Mouse (Mus musculus): ENCODE data around the gene Tuba1c. TPM values are rescaled to one million over a fixed set of nuclear protein-coding genes. Genes with fewer than 3 reads are reported as not detected.

The Tuba1c gene
- polyA plus RNA-seq, 1 experiment from 2014 or later, result 12.4 TPM

GRCm38 (mm10) chr15:99021255-99021654 is 8.4 kb upstream of the Tuba1c start:
- 95% methylated on average over 7 of the region's 7 CpGs for WGBS
- Histone ChIP-seq H3K27ac (replicated peaks) (no peak overlapping the region), H3K4me2 (no peak overlapping the region), H3K9me3 (replicated peaks) (no peaks in the 10 kb centered on the region), H3K4me1 (peaks cover 21% of the 10 kb centered on the region), H3K27me3 (replicated peaks) (no peaks in the 10 kb centered on the region), H3K4me3 (replicated peaks) (no peak overlapping the region), H3K36me3 (no peaks in the 10 kb centered on the region), H3K9ac (replicated peaks) (no peak overlapping the region)
- no peak for ATAC-seq (ENCODE audit: low FRiP score)

- 23% methylated on average over 7 of the region's 8 CpGs for WGBS
- no peak overlapping the region for H3K27ac ChIP-seq (replicated peaks)
- H3K9me3 ChIP-seq (replicated peaks), result no peaks in the 10 kb centered on the region
- H3K9ac ChIP-seq (replicated peaks), result no peak overlapping the region
- no peak overlapping the region for H3K4me2 ChIP-seq
- ATAC-seq (ENCODE audit: low FRiP score), result no peak
- H3K4me3 ChIP-seq (replicated peaks), result no peak overlapping the region
- peaks cover 8% of the 10 kb centered on the region for H3K4me1 ChIP-seq
- peaks cover 7% of the 10 kb centered on the region for H3K27me3 ChIP-seq (replicated peaks)
- H3K36me3 ChIP-seq, result no peaks in the 10 kb centered on the region
Measured at GRCm38 (mm10) chr15:99024668-99025314, 4.9 kb upstream of the Tuba1c start.

- Histone ChIP-seq H3K4me3 (replicated peaks) (no peak overlapping the region), H3K36me3 (no peaks in the 10 kb centered on the region), H3K4me1 (peaks cover 15% of the 10 kb centered on the region), H3K27ac (replicated peaks) (no peak overlapping the region), H3K27me3 (replicated peaks) (peaks cover 13% of the 10 kb centered on the region), H3K9me3 (replicated peaks) (no peaks in the 10 kb centered on the region), H3K9ac (replicated peaks) (no peak overlapping the region), H3K4me2 (no peak overlapping the region)
- ATAC-seq (ENCODE audit: low FRiP score), result no peak
- WGBS, result 76% methylated on average over 13 of the region's 13 CpGs
Measured at GRCm38 (mm10) chr15:99025414-99025813, 4.3 kb upstream of the Tuba1c start.

- Histone ChIP-seq H3K9me3 (replicated peaks) (no peaks in the 10 kb centered on the region), H3K9ac (replicated peaks) (no peak overlapping the region), H3K4me1 (peaks cover 18% of the 10 kb centered on the region), H3K36me3 (no peaks in the 10 kb centered on the region), H3K27me3 (replicated peaks) (peaks cover 18% of the 10 kb centered on the region), H3K27ac (replicated peaks) (no peak overlapping the region), H3K4me2 (no peak overlapping the region), H3K4me3 (replicated peaks) (no peak overlapping the region)
- WGBS, result 54% methylated on average over 4 of the region's 4 CpGs
- no peak for ATAC-seq (ENCODE audit: low FRiP score)
Measured at GRCm38 (mm10) chr15:99026259-99026658, 3.4 kb upstream of the Tuba1c start.

- peaks cover 20% of the 10 kb centered on the region for H3K27me3 ChIP-seq (replicated peaks)
- ATAC-seq (ENCODE audit: low FRiP score), result no peak
- no peak overlapping the region for H3K9ac ChIP-seq (replicated peaks)
- no peak overlapping the region for H3K4me2 ChIP-seq
- WGBS, result 59% methylated on average over 5 of the region's 5 CpGs
- H3K36me3 ChIP-seq, result no peaks in the 10 kb centered on the region
- no peaks in the 10 kb centered on the region for H3K9me3 ChIP-seq (replicated peaks)
- peaks cover 18% of the 10 kb centered on the region for H3K4me1 ChIP-seq
- H3K27ac ChIP-seq (replicated peaks), result no peak overlapping the region
- H3K4me3 ChIP-seq (replicated peaks), result no peak overlapping the region
Measured at GRCm38 (mm10) chr15:99027116-99027515, 2.6 kb upstream of the Tuba1c start.

GRCm38 (mm10) chr15:99028874-99029458 is 725 bp upstream of the Tuba1c start:
- peak overlapping the region; percentile 72 for H3K4me2 ChIP-seq
- 8% methylated on average over 10 of the region's 10 CpGs for WGBS
- no peaks in the 10 kb centered on the region for H3K36me3 ChIP-seq
- H3K9ac ChIP-seq (replicated peaks), result peak overlapping the region; percentile 28; the same call in 1 of the 2 replicates
- H3K4me3 ChIP-seq (replicated peaks), result peak overlapping the region; percentile 42
- ATAC-seq (ENCODE audit: low FRiP score), result no peak
- peaks cover 20% of the 10 kb centered on the region for H3K27me3 ChIP-seq (replicated peaks)
- no peaks in the 10 kb centered on the region for H3K9me3 ChIP-seq (replicated peaks)
- 0 out of 2 replicates have a peak overlapping the region, but pooled peaks have one; percentile 37 for H3K27ac ChIP-seq (replicated peaks)
- peaks cover 18% of the 10 kb centered on the region for H3K4me1 ChIP-seq

- ATAC-seq (ENCODE audit: low FRiP score), result no peak
- peaks cover 20% of the 10 kb centered on the region for H3K27me3 ChIP-seq (replicated peaks)
- peaks cover 18% of the 10 kb centered on the region for H3K4me1 ChIP-seq
- no peaks in the 10 kb centered on the region for H3K9me3 ChIP-seq (replicated peaks)
- WGBS, result 14% methylated on average over 26 of the region's 26 CpGs
- H3K4me3 ChIP-seq (replicated peaks), result peak overlapping the region; percentile 42
- H3K27ac ChIP-seq (replicated peaks), result peak overlapping the region; percentile 45
- H3K9ac ChIP-seq (replicated peaks), result peak overlapping the region; percentile 28; the same call in 1 of the 2 replicates
- no peaks in the 10 kb centered on the region for H3K36me3 ChIP-seq
- peak overlapping the region; percentile 72 for H3K4me2 ChIP-seq
Measured at GRCm38 (mm10) chr15:99030585-99031387, 1.1 kb downstream of the Tuba1c start.

GRCm38 (mm10) chr15:99031388-99031675 is 1.6 kb downstream of the Tuba1c start:
- ATAC-seq (ENCODE audit: low FRiP score), result no peak
- Histone ChIP-seq H3K27me3 (replicated peaks) (peaks cover 20% of the 10 kb centered on the region), H3K9me3 (replicated peaks) (no peaks in the 10 kb centered on the region), H3K27ac (replicated peaks) (no peak overlapping the region), H3K4me3 (replicated peaks) (0 out of 2 replicates have a peak overlapping the region, but pooled peaks have one; percentile 42), H3K36me3 (no peaks in the 10 kb centered on the region), H3K9ac (replicated peaks) (no peak overlapping the region), H3K4me2 (peak overlapping the region; percentile 72; the same call in 1 of the 2 replicates), H3K4me1 (peaks cover 18% of the 10 kb centered on the region)
- 85% methylated on average over 4 of the region's 4 CpGs for WGBS

GRCm38 (mm10) chr15:99032041-99032725 is 2.5 kb downstream of the Tuba1c start:
- H3K36me3 ChIP-seq, result no peaks in the 10 kb centered on the region
- H3K4me2 ChIP-seq, result peak overlapping the region; percentile 19
- no peaks in the 10 kb centered on the region for H3K9me3 ChIP-seq (replicated peaks)
- 84% methylated on average over 9 of the region's 9 CpGs for WGBS
- no peak overlapping the region for H3K9ac ChIP-seq (replicated peaks)
- peaks cover 18% of the 10 kb centered on the region for H3K4me1 ChIP-seq
- ATAC-seq (ENCODE audit: low FRiP score), result no peak
- H3K27me3 ChIP-seq (replicated peaks), result peaks cover 20% of the 10 kb centered on the region
- H3K27ac ChIP-seq (replicated peaks), result no peak overlapping the region
- H3K4me3 ChIP-seq (replicated peaks), result no peak overlapping the region

GRCm38 (mm10) chr15:99032726-99033250 is 3.1 kb downstream of the Tuba1c start:
- Histone ChIP-seq H3K9ac (replicated peaks) (no peak overlapping the region), H3K27me3 (replicated peaks) (peaks cover 20% of the 10 kb centered on the region), H3K36me3 (no peaks in the 10 kb centered on the region), H3K4me1 (peaks cover 18% of the 10 kb centered on the region), H3K4me3 (replicated peaks) (no peak overlapping the region), H3K4me2 (peak overlapping the region; percentile 19; the same call in 1 of the 2 replicates), H3K9me3 (replicated peaks) (no peaks in the 10 kb centered on the region), H3K27ac (replicated peaks) (no peak overlapping the region)
- 82% methylated on average over 7 of the region's 7 CpGs for WGBS
- no peak for ATAC-seq (ENCODE audit: low FRiP score)

- H3K9ac ChIP-seq (replicated peaks), result no peak overlapping the region
- H3K9me3 ChIP-seq (replicated peaks), result no peaks in the 10 kb centered on the region
- no peak overlapping the region for H3K27ac ChIP-seq (replicated peaks)
- no peak overlapping the region for H3K4me3 ChIP-seq (replicated peaks)
- H3K4me1 ChIP-seq, result peaks cover 18% of the 10 kb centered on the region
- WGBS, result 86% methylated on average over 7 of the region's 7 CpGs
- no peaks in the 10 kb centered on the region for H3K36me3 ChIP-seq
- H3K27me3 ChIP-seq (replicated peaks), result peaks cover 20% of the 10 kb centered on the region
- no peak for ATAC-seq (ENCODE audit: low FRiP score)
- H3K4me2 ChIP-seq, result no peak overlapping the region
Measured at GRCm38 (mm10) chr15:99033498-99034270, 4.0 kb downstream of the Tuba1c start.

All from neural tube, embryonic 15.5 days (tissue).